Comparison of ENCODE assay signal across 24 mouse cellular contexts in the genomic region with DNA sequence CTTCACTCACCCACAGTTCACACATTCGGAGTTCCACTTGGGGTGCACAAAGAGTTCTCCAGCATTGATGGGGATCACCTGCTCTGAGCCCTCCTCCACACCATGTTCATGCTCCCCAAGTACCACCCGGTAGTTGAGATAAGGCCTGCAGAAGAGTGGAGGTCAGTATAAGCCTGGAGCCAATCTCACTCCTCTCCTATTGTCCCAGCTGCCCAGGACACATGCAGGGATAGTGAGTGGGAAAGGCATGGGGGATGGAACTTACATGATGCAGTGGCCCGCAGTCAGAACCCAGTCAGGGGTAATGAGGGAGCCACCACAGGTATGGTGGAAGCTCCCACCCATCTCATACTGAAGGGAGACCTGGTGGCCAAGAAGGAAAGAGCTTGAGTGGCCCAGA. TPM values are rescaled to one million over a fixed set of nuclear protein-coding genes. Genes with fewer than 3 reads are reported as not detected.
DNase-seq lines count a peak whose midpoint lies in the region; TF ChIP-seq lines count a peak whose summit lies in the region.
"Had no signal": no experiment of that assay in that cellular context is flagged by ENCODE, and none has a peak within 500 bp of the region (broad histone marks: within the 10 kb centered on the region; RNA-seq: fewer than 3 reads in every experiment).

No protein-coding gene starts in this region.

- intact Hi-C loops in heart, adult 2 months (cut with DNase I) = no loop called here

- no peak overlapping the region for H3K4me3 ChIP-seq in heart, adult 2 months

- DNase-seq in heart, adult 11 months = peak; percentile 92
- DNase-seq in heart, adult 2 months = no peak
- DNase-seq: adrenal gland, adult 2 months; adrenal gland, adult 8-10 months; adrenal gland, postnatal 10 days; adrenal gland, postnatal 14 days; adrenal gland, postnatal 25 days; adrenal gland, postnatal 36 days; B cell, adult 2 months; cerebellum, adult 11 months; cerebellum, adult 11-12 months; cerebellum, adult 18-20 months; cerebellum, adult 2 months had no signal

- no peak overlapping the region for H3K27ac ChIP-seq in heart, adult 2 months

- 83% methylated on average over 3 of the region's 3 CpGs for WGBS in heart, adult 2 months

- no peak for TF ChIP-seq EP300 in heart, adult 2 months (IDR thresholded peaks at IDR 0.05; ENCODE audit: insufficient read depth, low read depth, low read length)

- no peak for TF ChIP-seq CTCF in heart, adult 2 months (IDR thresholded peaks at IDR 0.05)

- H3K4me1 ChIP-seq in heart, adult 2 months (ENCODE audit: control insufficient read depth, insufficient read depth, low read length) = no peaks in the 10 kb centered on the region

- TF ChIP-seq POLR2A in heart, adult 2 months (IDR thresholded peaks at IDR 0.05; ENCODE audit: insufficient read depth, low read depth, low read length) = no peak

- H3K79me2 ChIP-seq in heart, adult 2 months (replicated peaks; ENCODE audit: control insufficient read depth, insufficient read depth, low read length) = no peaks in the 10 kb centered on the region

- H3K27me3 ChIP-seq in heart, adult 2 months (ENCODE audit: control insufficient read depth, insufficient read depth, low read length) = no peaks in the 10 kb centered on the region
- H3K27me3 ChIP-seq: Patski had no signal

- H3K36me3 ChIP-seq in heart, adult 2 months (ENCODE audit: control insufficient read depth, insufficient read depth, low read length) = no peaks in the 10 kb centered on the region
- H3K36me3 ChIP-seq: G1E had no signal

- H3K9ac ChIP-seq in heart, adult 2 months (ENCODE audit: low read depth, low read length) = no peak overlapping the region

RNA-seq across cellular contexts. Expression of a gene that starts 4.0 kb away (rescaled TPM):
- not detected for total RNA-seq in heart, adult 2 months (2021)
- polyA plus RNA-seq in heart, adult 2 months (2012; rRNA removed) = not detected in 2 replicates
- total RNA-seq: adrenal gland, adult 18-20 months; adrenal gland, adult 2 months; adrenal gland, adult 8-10 months; adrenal gland, postnatal 10 days; adrenal gland, postnatal 14 days; adrenal gland, postnatal 25 days; adrenal gland, postnatal 36 days; CH12.LX; ES-E14; G1E; MEL had no signal
- polyA plus RNA-seq: activated CD4-positive, CD25-positive, alpha-beta regulatory T cell, adult 4 months; adrenal gland, adult 2 months; brain, embryonic 14.5 days; C2C12; CD4-positive, CD25-positive, alpha-beta regulatory T cell, adult 4 months; cerebellum, adult 2 months; G1E; Patski had no signal

RNA-seq across cellular contexts. Expression of a gene that starts 24.8 kb away (rescaled TPM):
- not detected for total RNA-seq in heart, adult 2 months (2021)
- 0.32 TPM in 1 of 2 replicates, not detected in the other for polyA plus RNA-seq in heart, adult 2 months (2012; rRNA removed)
- total RNA-seq: adrenal gland, adult 18-20 months; adrenal gland, adult 2 months; adrenal gland, postnatal 10 days; adrenal gland, postnatal 14 days; adrenal gland, postnatal 25 days; adrenal gland, postnatal 36 days; CH12.LX; ES-E14; G1E; MEL had no signal
- polyA plus RNA-seq: activated CD4-positive, CD25-positive, alpha-beta regulatory T cell, adult 4 months; brain, embryonic 14.5 days; C2C12; CD4-positive, CD25-positive, alpha-beta regulatory T cell, adult 4 months; cerebellum, adult 2 months; G1E; Patski had no signal

RNA-seq across cellular contexts. Expression of a gene that starts 47.5 kb away (rescaled TPM):
- total RNA-seq in heart, adult 2 months (2021) = not detected
- 0.38 and 0.57 TPM in 2 replicates for polyA plus RNA-seq in heart, adult 2 months (2012; rRNA removed)
- total RNA-seq: adrenal gland, adult 18-20 months; adrenal gland, adult 2 months; adrenal gland, adult 8-10 months; adrenal gland, postnatal 10 days; adrenal gland, postnatal 14 days; adrenal gland, postnatal 25 days; adrenal gland, postnatal 36 days; adrenal gland, postnatal 4 days; CH12.LX; ES-E14; MEL had no signal
- polyA plus RNA-seq: activated CD4-positive, CD25-positive, alpha-beta regulatory T cell, adult 4 months; adrenal gland, adult 2 months; brain, embryonic 14.5 days; CD4-positive, CD25-positive, alpha-beta regulatory T cell, adult 4 months; cerebellum, adult 2 months; G1E; Patski had no signal

RNA-seq across cellular contexts. Expression of a gene that starts 48.1 kb away (rescaled TPM):
- 100 to 1,000 TPM; 136 to 137 TPM for total RNA-seq in heart, adult 2 months (2021)
- polyA plus RNA-seq in heart, adult 2 months (2012; rRNA removed) = 68.4 and 141 TPM in 2 replicates
